Mouse (Mus musculus) myocyte (in vitro differentiated cells): ENCODE results near the gene Fxyd6. TPM values are rescaled to one million over a fixed set of nuclear protein-coding genes. Genes with fewer than 3 reads are reported as not detected.

ENCODE experiments used
- H3K27me3 ChIP-seq: one replicate; pipeline ENCODE4 v1.6.1; 2011; ENCODE audit not compliant: control insufficient read depth, insufficient read depth, insufficient read length
- H3K36me3 ChIP-seq: one replicate; pipeline ENCODE4 v1.6.1; 2011; ENCODE audit not compliant: control insufficient read depth, insufficient read depth
- H3K4me2 ChIP-seq: one replicate; pipeline ENCODE4 v1.6.1; 2011; ENCODE audit warnings: low read depth, control low read depth
- H3K4me3 ChIP-seq: one replicate; pipeline ENCODE4 v1.5.1; 2011; ENCODE audit warnings: mild to moderate bottlenecking, control low read depth, moderate library complexity
- H3K79me2 ChIP-seq: one replicate; pipeline ENCODE4 v1.6.1; 2011; ENCODE audit not compliant: control insufficient read depth, insufficient read depth
- H3ac ChIP-seq: one replicate; pipeline ENCODE4 v1.6.1; 2011; ENCODE audit not compliant: control insufficient read depth, insufficient read length
- CEBPB ChIP-seq: IDR thresholded peaks from 2 replicates; pipeline ENCODE4 v1.6.1; 2011; ENCODE audit warnings: mild to moderate bottlenecking, moderate library complexity; ENCODE audit not compliant: poor library complexity, insufficient read depth, severe bottlenecking
- E2F4 ChIP-seq: IDR thresholded peaks from one replicate; pipeline ENCODE4 v1.6.1; 2011; ENCODE audit warnings: mild to moderate bottlenecking, control low read depth, moderate library complexity; ENCODE audit not compliant: insufficient read depth
- MAX ChIP-seq: IDR thresholded peaks from one replicate; pipeline ENCODE4 v1.6.1; 2011; ENCODE audit warnings: low read depth, mild to moderate bottlenecking, control low read depth
- MYOD1 ChIP-seq, 3 experiments: IDR thresholded peaks; one replicate each; pipeline ENCODE4 v1.6.1; 2011; ENCODE audit warnings: control low read depth in 2 of 3, low read depth in 2 of 3, mild to moderate bottlenecking in 2 of 3, moderate library complexity in 1 of 3; ENCODE audit not compliant: insufficient read length in 2 of 3, control insufficient read depth in 1 of 3
- MYOG ChIP-seq, 3 experiments: IDR thresholded peaks; one replicate each; pipeline ENCODE4 v1.6.1; 2011; ENCODE audit warnings: control low read depth in 2 of 3, low read depth in 2 of 3, mild to moderate bottlenecking in 2 of 3; ENCODE audit not compliant: insufficient read length in 2 of 3, control insufficient read depth in 1 of 3, insufficient read depth in 1 of 3
- POLR2A ChIP-seq: IDR thresholded peaks from one replicate; pipeline ENCODE4 v1.6.1; 2011; ENCODE audit warnings: low read depth, mild to moderate bottlenecking, control low read depth, moderate library complexity; ENCODE audit not compliant: insufficient read length
- POLR2AphosphoS2 ChIP-seq: IDR thresholded peaks from one replicate; pipeline ENCODE4 v1.6.1; 2011; ENCODE audit warnings: low read depth, control low read depth; ENCODE audit not compliant: insufficient read length
- REST ChIP-seq: IDR thresholded peaks from one replicate; pipeline ENCODE4 v1.6.1; 2011; ENCODE audit warnings: mild to moderate bottlenecking, control low read depth, moderate library complexity; ENCODE audit not compliant: insufficient read depth, insufficient read length
- SRF ChIP-seq: IDR thresholded peaks from one replicate; pipeline ENCODE4 v1.6.1; 2011; ENCODE audit warnings: low read depth; ENCODE audit not compliant: control insufficient read depth, insufficient read length
- TCF12 ChIP-seq: IDR thresholded peaks from one replicate; pipeline ENCODE4 v1.6.1; 2011; ENCODE audit warnings: mild to moderate bottlenecking, control low read depth; ENCODE audit not compliant: poor library complexity, insufficient read depth, severe bottlenecking
- TCF3 ChIP-seq: IDR thresholded peaks from one replicate; pipeline ENCODE4 v1.6.1; 2011; ENCODE audit warnings: low read depth, control low read depth; ENCODE audit not compliant: insufficient read length
- USF1 ChIP-seq: IDR thresholded peaks from one replicate; pipeline ENCODE4 v1.6.1; 2011; ENCODE audit warnings: low read depth, mild to moderate bottlenecking, control low read depth, moderate library complexity
- polyA plus RNA-seq: library from polyadenylated mRNA; unstranded; fragments of >200 nt; fragmentation: generic; extraction: Trizol; gene quantifications from one replicate; pipeline ENCODE4 v1.2.1, GENCODE M21; 2012; ENCODE audit warnings: missing spikeins

Fxyd6 gene
- polyA plus RNA-seq, 1 experiment: 0.73 TPM

DNA sequence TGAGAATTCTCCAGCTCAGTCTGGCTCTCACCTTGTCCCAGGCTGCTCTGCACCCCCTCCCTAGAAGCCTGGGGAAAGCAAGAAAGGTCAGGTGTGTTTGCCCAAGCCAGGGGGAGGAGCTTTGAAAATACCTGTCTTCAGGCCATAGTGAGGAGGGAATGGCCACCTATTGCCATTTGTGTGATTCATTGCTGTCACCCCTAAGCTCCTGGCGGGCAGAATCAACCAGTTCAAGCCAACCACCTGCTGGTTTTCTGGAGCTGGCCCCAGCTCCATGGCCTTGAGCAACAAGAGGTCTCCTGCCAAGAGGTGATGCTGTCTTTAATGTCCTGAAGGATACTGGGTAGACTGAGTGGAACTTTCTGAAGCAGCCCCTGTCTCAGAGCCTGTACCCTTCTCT lies 28.4 kb downstream of the Fxyd6 start:
- Histone ChIP-seq H3K4me3 (no peak overlapping the region), H3ac (no peak overlapping the region), H3K27me3 (no peaks in the 10 kb centered on the region), H3K36me3 (no peaks in the 10 kb centered on the region), H3K4me2 (no peak overlapping the region), H3K79me2 (no peaks in the 10 kb centered on the region)
- TF ChIP-seq POLR2A (no peak), MYOG (IDR thresholded peaks at IDR 0.05; ENCODE audit: control insufficient read depth in 1 of 3, insufficient read depth in 1 of 3, insufficient read length in 2 of 3, low read depth in 2 of 3) (no peak), TCF12 (no peak), CEBPB (no peak), REST (no peak)

DNA sequence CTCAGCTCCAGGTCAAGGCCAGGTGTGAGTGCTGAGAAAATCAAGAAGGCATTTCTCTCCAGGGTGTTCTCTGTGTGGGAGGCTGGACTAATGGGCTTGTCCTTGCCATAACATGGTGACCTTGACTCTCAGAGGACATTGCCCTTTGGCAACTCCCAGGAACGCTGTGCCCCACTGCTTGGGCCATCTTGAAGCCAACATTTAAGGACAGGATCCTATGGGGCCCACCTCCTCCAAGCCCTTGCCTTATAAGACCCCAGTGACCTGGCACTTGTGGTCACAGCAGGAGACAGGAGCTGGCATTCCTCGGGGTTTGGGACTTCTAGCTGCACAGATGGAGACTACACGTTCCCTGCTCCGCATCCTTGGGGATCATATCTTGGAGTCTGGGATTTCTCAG lies 29.4 kb downstream of the Fxyd6 start, which contains the start of gene Fxyd2:
Gene Fxyd2, plus strand, starts transcription at position 236 of the 400 bp plus-strand sequence.
- Histone ChIP-seq H3K36me3 (no peaks in the 10 kb centered on the region), H3K4me2 (no peak within 1 kb of the TSS), H3K27me3 (no peaks in the 10 kb centered on the region), H3ac (no peak within 1 kb of the TSS), H3K4me3 (no peak within 1 kb of the TSS), H3K79me2 (no peaks in the 10 kb centered on the region)
- TF ChIP-seq USF1: no peak

DNA sequence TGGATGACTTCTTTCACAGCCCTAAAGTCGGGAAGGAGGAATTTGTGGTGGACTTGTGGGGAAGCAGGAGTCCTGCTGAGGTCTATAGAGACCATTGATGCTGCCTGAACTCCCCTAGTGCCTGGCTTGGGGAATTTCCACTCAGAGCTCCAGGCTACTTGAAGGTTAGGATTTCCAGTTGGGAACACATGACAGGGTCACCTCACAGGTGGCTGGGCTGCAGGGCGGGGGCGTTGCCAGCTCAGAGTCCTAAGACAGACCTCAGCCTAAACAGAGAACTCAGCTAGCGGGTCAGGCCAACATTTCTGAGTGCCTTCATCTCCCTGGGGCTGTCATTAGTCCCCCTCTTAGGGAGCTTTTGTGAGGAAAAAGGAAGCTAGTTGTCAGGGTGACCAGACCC lies 31.9 kb downstream of the Fxyd6 start:
- Histone ChIP-seq H3K36me3 (no peaks in the 10 kb centered on the region), H3ac (no peak overlapping the region), H3K79me2 (no peaks in the 10 kb centered on the region), H3K4me2 (no peak overlapping the region), H3K27me3 (no peaks in the 10 kb centered on the region), H3K4me3 (no peak overlapping the region)
- TF ChIP-seq USF1: no peak
- TF ChIP-seq POLR2A: no peak
- no peak for TF ChIP-seq MYOG (IDR thresholded peaks at IDR 0.05; ENCODE audit: control insufficient read depth in 1 of 3, insufficient read depth in 1 of 3, insufficient read length in 2 of 3, low read depth in 2 of 3)
- no peak for TF ChIP-seq E2F4
- TF ChIP-seq CEBPB: no peak
- TF ChIP-seq SRF: no peak
- TF ChIP-seq TCF3: no peak
- TF ChIP-seq MYOD1 (IDR thresholded peaks at IDR 0.05; ENCODE audit: control insufficient read depth in 1 of 3, insufficient read length in 2 of 3, low read depth in 2 of 3): no peak
- TF ChIP-seq POLR2AphosphoS2: no peak
- no peak for TF ChIP-seq REST
- no peak for TF ChIP-seq TCF12
- no peak for TF ChIP-seq MAX

DNA sequence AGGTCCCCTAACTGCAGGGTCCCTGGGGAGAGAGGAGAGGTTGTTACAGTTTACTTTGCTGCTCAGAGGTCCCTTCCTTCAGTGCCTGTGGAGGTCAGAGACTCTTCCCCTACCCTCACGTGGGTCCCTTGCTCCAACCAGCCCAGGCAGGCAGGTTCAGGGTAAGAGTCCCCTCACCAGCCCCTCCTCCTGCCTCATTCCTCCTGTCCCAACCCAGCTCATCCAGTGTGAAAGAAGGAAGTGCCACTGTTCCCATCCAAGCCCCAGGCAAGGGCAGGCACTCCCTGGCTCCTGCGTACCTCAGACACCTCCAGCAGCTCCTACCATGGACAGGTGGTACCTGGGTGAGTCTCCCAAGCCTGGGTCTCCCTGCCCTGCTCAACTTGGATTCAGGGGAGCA lies 33.0 kb downstream of the Fxyd6 start:
- Histone ChIP-seq H3K4me2 (no peak overlapping the region), H3K4me3 (no peak overlapping the region), H3ac (no peak overlapping the region), H3K27me3 (no peaks in the 10 kb centered on the region), H3K79me2 (no peaks in the 10 kb centered on the region), H3K36me3 (no peaks in the 10 kb centered on the region)
- no peak for TF ChIP-seq TCF3
- no peak for TF ChIP-seq SRF
- no peak for TF ChIP-seq POLR2A
- no peak for TF ChIP-seq MAX
- no peak for TF ChIP-seq TCF12
- TF ChIP-seq REST: no peak
- TF ChIP-seq USF1: no peak
- TF ChIP-seq MYOD1 (IDR thresholded peaks at IDR 0.05; ENCODE audit: control insufficient read depth in 1 of 3, insufficient read length in 2 of 3, low read depth in 2 of 3): no peak
- TF ChIP-seq CEBPB: no peak

DNA sequence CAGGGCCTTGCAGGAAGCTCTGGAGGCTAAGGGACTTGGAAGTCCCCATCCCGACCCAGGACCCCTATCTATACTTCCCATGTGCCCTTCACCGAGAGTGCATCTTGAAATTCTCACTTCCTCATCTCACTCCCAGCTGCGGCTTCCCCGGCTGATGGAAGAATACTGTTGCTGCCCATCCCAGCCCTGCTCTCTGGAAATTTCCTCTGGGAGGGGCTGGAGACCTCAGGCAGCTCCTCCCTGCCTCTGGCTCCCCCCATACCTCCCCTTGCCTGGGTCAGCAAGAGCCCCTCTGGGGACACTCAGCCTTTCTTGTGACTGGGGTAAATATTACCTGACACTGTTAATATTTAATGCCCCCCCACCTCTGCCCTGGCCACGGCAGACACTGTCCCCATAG lies 35.7 kb downstream of the Fxyd6 start:
- Histone ChIP-seq H3K4me3 (no peak overlapping the region), H3K4me2 (no peak overlapping the region), H3K36me3 (no peaks in the 10 kb centered on the region), H3ac (no peak overlapping the region), H3K79me2 (no peaks in the 10 kb centered on the region), H3K27me3 (no peaks in the 10 kb centered on the region)
- no peak for TF ChIP-seq REST
- TF ChIP-seq MYOD1 (IDR thresholded peaks at IDR 0.05; ENCODE audit: control insufficient read depth in 1 of 3, insufficient read length in 2 of 3, low read depth in 2 of 3): no peak

DNA sequence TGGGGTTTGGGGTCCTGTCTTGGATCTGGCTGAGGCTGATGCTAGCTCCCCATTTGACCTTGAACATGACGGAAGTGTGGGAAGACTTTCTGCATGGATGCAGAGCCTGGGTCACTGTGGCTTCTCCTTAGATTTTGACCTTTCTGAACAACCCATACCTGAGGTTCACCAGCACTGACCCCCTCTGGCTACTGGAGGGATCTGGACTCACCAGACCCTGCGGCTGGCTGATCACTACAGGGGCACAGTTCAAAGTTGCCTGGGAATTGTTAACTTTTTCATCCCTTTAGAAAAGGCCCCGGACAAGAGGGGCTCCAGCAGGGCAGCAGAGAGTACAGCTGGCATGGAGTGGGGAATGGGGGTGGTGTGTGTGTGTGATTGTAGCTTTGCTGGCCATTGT lies 36.8 kb downstream of the Fxyd6 start:
- no peak for TF ChIP-seq REST
- TF ChIP-seq USF1: no peak
- no peak for TF ChIP-seq E2F4
- no peak for TF ChIP-seq MAX
- TF ChIP-seq CEBPB: no peak
- TF ChIP-seq POLR2AphosphoS2: no peak
- TF ChIP-seq POLR2A: no peak
- TF ChIP-seq MYOD1 (IDR thresholded peaks at IDR 0.05; ENCODE audit: control insufficient read depth in 1 of 3, insufficient read length in 2 of 3, low read depth in 2 of 3): no peak
- no peak for TF ChIP-seq TCF3
- no peak for TF ChIP-seq MYOG (IDR thresholded peaks at IDR 0.05; ENCODE audit: control insufficient read depth in 1 of 3, insufficient read depth in 1 of 3, insufficient read length in 2 of 3, low read depth in 2 of 3)
- no peak for TF ChIP-seq TCF12
- no peak for TF ChIP-seq SRF
- no peaks in the 10 kb centered on the region for H3K36me3 ChIP-seq
- no peak overlapping the region for H3K4me2 ChIP-seq
- no peaks in the 10 kb centered on the region for H3K79me2 ChIP-seq
- H3K27me3 ChIP-seq: no peaks in the 10 kb centered on the region
- no peak overlapping the region for H3ac ChIP-seq
- H3K4me3 ChIP-seq: no peak overlapping the region
